ENCODE assay signal across 9 mouse cellular contexts in genomic region chr5:67095651-67096377, GRCm38 (mm10). TPM values are rescaled to one million over a fixed set of nuclear protein-coding genes. Genes with fewer than 3 reads are reported as not detected.
A peak's percentile ranks its signal among the peaks of the same experiment; 100 is the strongest.
DNase-seq lines count a peak whose midpoint lies in the region; ATAC-seq and TF ChIP-seq lines count a peak whose summit lies in the region.
"Had no signal": no experiment of that assay in that cellular context is flagged by ENCODE, and none has a peak within 500 bp of the region (broad histone marks: within the 10 kb centered on the region; RNA-seq: fewer than 3 reads in every experiment).

No protein-coding gene starts in this region.

- peaks cover 9% of the 10 kb centered on the region for H3K4me1 ChIP-seq in heart, embryonic 11.5 days (ENCODE audit: control insufficient read depth, insufficient read depth, low read length)
- peaks cover 3% of the 10 kb centered on the region for H3K4me1 ChIP-seq in bone marrow macrophage, adult 2 months (ENCODE audit: control insufficient read depth, insufficient read depth, low read length)
- H3K4me1 ChIP-seq in heart, embryonic 16.5 days (ENCODE audit: control insufficient read depth, insufficient read depth, low read length), result peaks cover 3% of the 10 kb centered on the region; the same call in 1 of the 2 replicates
- H3K4me1 ChIP-seq in liver, embryonic 14.5 days (replicated peaks; ENCODE audit: control insufficient read depth in 2 of 2, insufficient read depth in 2 of 2, low read length in 1 of 2), result no peaks in the 10 kb centered on the region

- H3K4me2 ChIP-seq in heart, embryonic 11.5 days, result peak overlapping the region; percentile 69
- peak overlapping the region; percentile 57 for H3K4me2 ChIP-seq in heart, embryonic 16.5 days (ENCODE audit: low read depth, low read length)
- H3K4me2 ChIP-seq in liver, embryonic 14.5 days (ENCODE audit: low read depth), result peak overlapping the region; percentile 9; the same call in 1 of the 2 replicates

- H3K36me3 ChIP-seq in heart, embryonic 11.5 days (ENCODE audit: control insufficient read depth, insufficient read depth, low read length), result no peaks in the 10 kb centered on the region
- no peaks in the 10 kb centered on the region for H3K36me3 ChIP-seq in heart, embryonic 16.5 days (ENCODE audit: control insufficient read depth, insufficient read depth)
- no peaks in the 10 kb centered on the region for H3K36me3 ChIP-seq in liver, embryonic 14.5 days (replicated peaks; ENCODE audit: control insufficient read depth, insufficient read depth, low read depth)
- H3K36me3 ChIP-seq: G1E had no signal

- H3K27ac ChIP-seq in heart, embryonic 11.5 days (ENCODE audit: low read depth, low read length), result no peak overlapping the region
- H3K27ac ChIP-seq in bone marrow macrophage, adult 2 months (ENCODE audit: insufficient read depth, low read depth, low read length), result no peak overlapping the region
- no peak overlapping the region for H3K27ac ChIP-seq in heart, embryonic 16.5 days (ENCODE audit: low read length)
- H3K27ac ChIP-seq in liver, embryonic 14.5 days, result no peak overlapping the region
- H3K27ac ChIP-seq in layer of hippocampus, adult 2 months, result no peak overlapping the region

- TF ChIP-seq POLR2A in bone marrow macrophage, adult 2 months (IDR thresholded peaks at IDR 0.05; ENCODE audit: borderline replicate concordance, low read depth, low read length), result no peak

- TF ChIP-seq CTCF in bone marrow macrophage, adult 2 months (IDR thresholded peaks at IDR 0.05; ENCODE audit: low read depth, low read length), result no peak
- no peak for TF ChIP-seq CTCF in liver, embryonic 14.5 days (IDR thresholded peaks at IDR 0.05; ENCODE audit: low read depth)
- no peak for TF ChIP-seq CTCF in layer of hippocampus, adult 2 months (conservative IDR thresholded peaks at IDR 0.05)

- no peak overlapping the region for H3K9ac ChIP-seq in heart, embryonic 11.5 days (ENCODE audit: low read depth, low read length)
- no peak overlapping the region for H3K9ac ChIP-seq in heart, embryonic 16.5 days (ENCODE audit: low read length)
- H3K9ac ChIP-seq in liver, embryonic 14.5 days (replicated peaks), result no peak overlapping the region

- peak overlapping the region; percentile 40 for H3K4me3 ChIP-seq in heart, embryonic 11.5 days (ENCODE audit: low read depth, low read length)
- H3K4me3 ChIP-seq in bone marrow macrophage, adult 2 months (ENCODE audit: insufficient read depth, low read length), result peak overlapping the region; percentile 41; the same call in 1 of the 2 replicates
- peak overlapping the region; percentile 36 for H3K4me3 ChIP-seq in heart, embryonic 16.5 days (ENCODE audit: low read length)
- no peak overlapping the region for H3K4me3 ChIP-seq in liver, embryonic 14.5 days (ENCODE audit: insufficient read depth in 1 of 2, low read depth in 2 of 2, low read length in 2 of 2)
- no peak overlapping the region for H3K4me3 ChIP-seq in layer of hippocampus, adult 2 months

- H3K9me3 ChIP-seq in heart, embryonic 11.5 days (replicated peaks; ENCODE audit: control insufficient read depth, low read length), result no peaks in the 10 kb centered on the region
- no peaks in the 10 kb centered on the region for H3K9me3 ChIP-seq in heart, embryonic 16.5 days (replicated peaks; ENCODE audit: control insufficient read depth, low read length)
- H3K9me3 ChIP-seq in liver, embryonic 14.5 days (ENCODE audit: control insufficient read depth, low read length), result no peaks in the 10 kb centered on the region

- TF ChIP-seq EP300 in liver, embryonic 14.5 days (IDR thresholded peaks at IDR 0.05; ENCODE audit: low read depth), result no peak

- WGBS in heart, embryonic 11.5 days (ENCODE audit: insufficient replicate concordance), result under 1% methylated on average over 46 of the region's 47 CpGs
- 2% methylated on average over 43 of the region's 47 CpGs for WGBS in heart, embryonic 16.5 days
- WGBS in liver, embryonic 14.5 days (ENCODE audit: insufficient replicate concordance), result 2% methylated on average over 40 of the region's 47 CpGs

- ATAC-seq in heart, embryonic 11.5 days (replicated peaks; ENCODE audit: insufficient number of reproducible peaks, low FRiP score, low TSS enrichment), result no peak
- ATAC-seq in heart, embryonic 16.5 days (replicated peaks; ENCODE audit: extremely low read depth, insufficient read depth, low FRiP score), result no peak
- ATAC-seq in liver, embryonic 14.5 days (ENCODE audit: insufficient read depth), result no peak

- peaks cover 90% of the 10 kb centered on the region for H3K27me3 ChIP-seq in heart, embryonic 11.5 days (ENCODE audit: control insufficient read depth, insufficient read depth, low read length)
- H3K27me3 ChIP-seq in heart, embryonic 16.5 days (ENCODE audit: control insufficient read depth, insufficient read depth, low read length), result peaks cover 90% of the 10 kb centered on the region
- H3K27me3 ChIP-seq in liver, embryonic 14.5 days (ENCODE audit: control insufficient read depth, insufficient read depth, low read length), result peaks cover 81% of the 10 kb centered on the region

- no peak for DNase-seq in heart, adult 11 months
- DNase-seq in liver, embryonic 14.5 days (ENCODE audit: low read depth in 3 of 3, low spot score in 3 of 3), result no peak
- no peak for DNase-seq in Muller cell, postnatal 12 days (ENCODE audit: inconsistent ontology term)
- no peak for DNase-seq in adrenal gland, adult 2 months
- DNase-seq in layer of hippocampus, adult 2 months (ENCODE audit: low spot score in 2 of 2), result no peak

RNA-seq across cellular contexts. Expression of gene Phox2b, which starts 3.3 kb away (rescaled TPM):
- 0.25 and 0.43 TPM in 2 replicates for polyA plus RNA-seq in heart, embryonic 11.5 days (2014; fragmentation: Nextera tagmentation; extraction: Ambion mirVana)
- polyA plus RNA-seq in bone marrow macrophage, adult 2 months (2012; ENCODE audit: insufficient read depth, insufficient read length, missing spikeins), result not detected in 2 replicates
- polyA plus RNA-seq in heart, embryonic 16.5 days (2015; fragmentation: Nextera tagmentation; extraction: Ambion mirVana), result 0.22 and 0.25 TPM in 2 replicates
- polyA plus RNA-seq in liver, embryonic 14.5 days (2012; rRNA removed), result 0.04 and 0.08 TPM in 2 replicates
- polyA plus RNA-seq in liver, embryonic 14.5 days (2014; fragmentation: Nextera tagmentation; extraction: Ambion mirVana), result not detected in 2 replicates
- 10 to 100 TPM; 13.1 to 21.4 TPM for total RNA-seq in adrenal gland, adult 2 months (2021)
- polyA plus RNA-seq in adrenal gland, adult 2 months (2012; rRNA removed), result 18.8 and 20.3 TPM in 2 replicates
- total RNA-seq in layer of hippocampus, adult 2 months (2021), result not detected
- polyA plus RNA-seq: G1E had no signal

Comparison
In these comparisons a context has a peak if more than half of its experiments do, and no peak if none do; other contexts are left out.
1. H3K4me2 ChIP-seq: peak in every context shown above with its lines; median percentile 69 in heart, embryonic 11.5 days; 57 in heart, embryonic 16.5 days; 9 in liver, embryonic 14.5 days.
2. H3K4me3 ChIP-seq: peak in heart, embryonic 11.5 days (single experiment), bone marrow macrophage, adult 2 months (single experiment) and heart, embryonic 16.5 days (single experiment); none in liver, embryonic 14.5 days (0 of 2) and layer of hippocampus, adult 2 months (single experiment).
3. RNA of gene Phox2b, which starts 3.3 kb away (polyA plus RNA-seq): 18.8 to 20.3 TPM in adrenal gland, adult 2 months; 0.25 to 0.43 TPM in heart, embryonic 11.5 days, 0.22 to 0.25 TPM in heart, embryonic 16.5 days, 0.04 to 0.08 TPM in liver, embryonic 14.5 days and not detected in bone marrow macrophage, adult 2 months; every median in the first group is over 10 times any median in the second.